Mouse (Mus musculus) T-helper 17 cell (primary cell): ENCODE measurements around the gene Acpp.

Experiments
- in situ Hi-C, 2 experiments: fragments of 300-600 bp; cut with MboI, MseI; formaldehyde crosslinking; loops; 1 replicate in 1 of 2; 2 replicates in 1 of 2; pipeline ENCODE4 v1.15.1; 2025; ENCODE audit warnings: high pct_unique_total_duplicates in 2 of 2

Gene Acpp

GRCm38 (mm10) chr9:104260306-104260705 is 77.2 kb downstream of the Acpp start:
- in situ Hi-C loops, result loop anchor here (5.0 to 25.0 kb wide), 2 partner anchors 1127 to 1137 kb away; partner anchors contain the start of genes Aste1 (in 2 of the 2) and Nek11 (in 2 of the 2)

DNA sequence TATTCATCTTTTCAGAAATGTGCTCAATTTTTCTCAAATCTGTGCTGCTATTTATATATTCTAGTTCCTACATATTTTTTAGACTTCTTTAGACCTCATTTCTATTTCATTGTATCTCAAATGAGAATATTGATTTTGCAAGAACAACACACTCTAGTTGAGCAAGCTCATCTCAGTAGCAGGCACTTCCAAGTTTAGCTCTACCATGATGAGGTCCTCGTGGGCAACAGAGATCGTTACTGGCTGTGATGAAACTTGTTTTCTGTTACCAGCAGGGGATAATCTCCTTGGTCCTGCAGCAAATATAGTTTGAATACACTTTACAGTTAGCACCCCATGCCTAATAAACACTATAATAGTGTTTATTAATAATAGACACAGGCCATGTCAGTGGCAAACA is 81.5 kb downstream of the Acpp start:
- in situ Hi-C loops, result loop anchor here in 1 of 2 experiments (25.0 kb wide), 1 partner anchor 1131 kb away; the partner anchor contains the start of genes Aste1 and Nek11

DNA sequence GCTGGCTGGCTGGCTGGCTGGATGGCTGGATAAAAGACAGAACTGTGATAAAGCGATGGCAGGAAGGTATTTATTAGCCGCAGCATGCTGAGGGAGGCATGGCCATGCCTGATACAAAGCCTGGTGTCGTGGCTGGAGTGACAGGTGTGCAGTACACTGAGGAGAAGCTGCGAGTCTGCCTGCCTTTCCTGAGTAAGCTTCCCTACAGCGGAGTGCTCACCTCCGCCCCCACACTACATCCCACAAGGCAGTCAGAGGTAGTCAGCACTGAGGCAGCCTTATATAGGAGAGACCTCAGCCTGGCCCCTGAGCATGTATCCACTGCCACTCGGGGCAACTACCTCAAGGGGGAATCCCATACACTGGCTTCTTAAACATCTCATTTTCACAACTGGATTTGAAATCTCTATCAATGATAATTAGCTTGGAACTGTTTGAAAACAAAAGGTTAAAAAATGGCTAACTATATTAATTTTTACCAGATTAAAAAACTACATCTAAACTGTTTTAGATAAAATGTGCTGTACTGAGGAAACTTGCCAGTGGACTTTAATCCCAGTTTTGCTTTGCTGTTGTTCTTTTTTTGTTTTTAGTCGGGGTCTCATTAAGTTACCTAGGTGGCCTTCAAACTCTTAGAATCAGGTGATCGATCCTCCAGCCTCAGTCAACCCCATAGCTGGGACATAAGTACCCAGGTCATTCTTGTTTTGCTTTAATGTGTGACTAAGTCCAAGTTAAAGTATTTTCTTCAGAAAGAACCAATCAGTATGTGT is 83.0 kb downstream of the Acpp start:
- in situ Hi-C loops, result loop anchor here in 1 of 2 experiments (25.0 kb wide), 1 partner anchor 1133 kb away; the partner anchor contains the start of genes Aste1 and Nek11

- in situ Hi-C loops, result loop anchor here in 1 of 2 experiments (25.0 kb wide), 1 partner anchor 1135 kb away; the partner anchor contains the start of genes Aste1 and Nek11
These were observed 84.9 kb downstream of the Acpp start for GRCm38 (mm10) chr9:104252637-104253036.

DNA sequence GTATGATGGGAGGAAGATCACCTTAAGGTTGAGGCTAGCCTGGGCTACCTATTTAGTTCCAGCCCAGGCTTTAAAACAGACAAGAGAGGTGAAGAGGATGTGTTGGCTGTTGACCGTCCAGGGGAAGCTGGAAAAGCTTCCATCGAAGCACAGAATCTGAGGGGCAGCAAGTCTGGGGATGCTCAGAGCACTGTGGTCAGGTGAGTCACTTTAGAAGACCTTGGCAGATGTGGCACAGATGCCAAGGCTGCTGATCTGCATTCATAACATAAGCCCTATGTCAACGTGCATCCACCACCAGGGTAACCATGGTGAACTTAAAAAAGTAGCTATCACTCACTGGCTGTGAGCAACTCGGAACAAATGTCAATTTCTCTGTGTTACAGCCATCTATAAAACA is 85.9 kb downstream of the Acpp start:
- in situ Hi-C loops, result loop anchor here in 1 of 2 experiments (25.0 kb wide), 1 partner anchor 1136 kb away; the partner anchor contains the start of genes Aste1 and Nek11

GRCm38 (mm10) chr9:104251111-104251510 is 86.4 kb downstream of the Acpp start:
- in situ Hi-C loops, result loop anchor here in 1 of 2 experiments (25.0 kb wide), 1 partner anchor 1136 kb away; the partner anchor contains the start of genes Aste1 and Nek11

DNA sequence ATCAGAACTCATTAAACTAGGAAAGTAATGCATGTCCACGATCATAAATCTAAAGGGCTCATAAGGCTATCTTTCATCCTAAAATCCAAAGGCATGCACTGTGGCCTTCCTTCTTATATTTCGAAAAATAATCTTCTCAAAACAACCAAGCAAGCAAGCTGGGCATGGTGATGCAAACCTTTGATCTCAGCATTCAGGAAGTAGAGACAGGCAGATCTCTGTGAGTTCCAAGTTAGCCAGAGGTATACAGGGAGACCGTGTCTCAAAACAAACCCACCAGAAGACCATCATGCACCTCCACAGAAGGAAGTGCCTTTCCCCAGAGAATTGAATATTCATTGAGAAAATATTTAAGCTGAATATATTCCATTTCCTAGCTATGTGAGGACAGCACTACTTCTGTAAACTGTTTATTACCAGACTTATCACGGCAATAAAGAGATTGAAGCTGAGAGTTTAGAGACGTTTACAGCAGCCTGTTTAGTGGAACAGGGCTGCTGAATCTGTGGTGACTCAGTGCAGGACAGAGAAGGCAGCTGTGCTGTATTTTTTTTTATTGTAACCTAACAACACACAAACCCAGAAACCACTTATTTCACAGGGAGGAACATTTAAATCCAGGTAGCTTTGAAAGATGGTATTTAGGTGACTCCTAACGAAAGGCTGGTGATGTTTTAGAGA is 90.1 kb downstream of the Acpp start:
- in situ Hi-C loops, result no loop called here

DNA sequence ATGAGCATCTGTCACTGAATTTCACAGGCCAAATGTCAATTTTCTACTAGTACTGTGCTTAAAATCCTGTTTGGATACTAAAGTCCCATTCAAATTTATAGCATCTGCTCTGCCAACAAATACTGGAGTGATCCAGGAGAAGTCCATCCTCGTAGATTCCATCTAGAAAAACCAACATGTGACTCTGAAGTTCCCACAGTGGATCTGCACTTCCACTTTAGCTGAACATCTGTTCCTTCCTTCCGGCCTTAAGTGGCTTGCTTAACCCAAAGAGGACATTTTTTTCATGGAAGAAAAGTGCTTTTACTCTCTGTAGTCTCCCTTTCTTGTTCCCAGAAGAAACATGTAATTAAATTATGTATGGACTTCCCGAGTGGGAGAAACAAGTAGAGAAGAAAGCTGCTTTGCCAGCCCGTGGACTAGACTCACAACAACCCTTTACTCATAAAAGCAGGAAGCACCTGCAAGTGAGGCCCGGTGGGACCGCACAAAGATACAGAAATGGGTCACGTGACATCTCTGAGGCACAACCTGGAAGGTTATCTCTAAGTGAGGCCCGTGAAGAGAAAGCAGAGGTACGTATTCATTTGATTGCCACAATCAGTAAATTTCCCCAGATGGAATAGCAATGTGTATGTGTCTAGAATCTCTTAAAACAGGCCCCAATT is 93.6 kb downstream of the Acpp start:
- in situ Hi-C loops, result no loop called here

DNA sequence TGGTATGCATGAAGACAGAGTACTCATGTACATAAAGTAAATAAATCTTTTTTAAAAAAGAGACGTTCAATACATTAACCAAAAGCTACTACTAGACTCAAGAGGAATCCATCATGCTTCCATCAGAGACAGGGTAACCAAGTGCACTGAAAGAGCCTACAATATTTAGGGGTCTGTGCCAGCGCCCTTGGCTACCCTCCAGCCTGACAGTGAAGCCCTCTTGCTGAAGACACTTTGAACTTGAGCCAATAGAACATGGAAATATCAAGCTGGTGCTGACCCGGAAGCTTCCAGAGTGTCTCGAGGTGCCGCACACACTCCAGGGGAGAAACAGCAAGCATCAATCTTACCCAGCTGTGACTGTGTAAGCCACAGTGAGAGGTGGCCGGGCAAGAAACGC is 97.4 kb downstream of the Acpp start:
- in situ Hi-C loops, result no loop called here

- in situ Hi-C loops, result no loop called here
These were observed 98.5 kb downstream of the Acpp start for GRCm38 (mm10) chr9:104239076-104239475.
